Mouse (Mus musculus) right cerebral cortex, adult 18-20 months (tissue): Measurements from ENCODE around the gene Grik4.

ENCODE experiments used
- DNase-seq: peaks from one replicate; pipeline ENCODE4 v3.0.0; 2022; ENCODE audit warnings: mixed read lengths

The Grik4 gene

DNA sequence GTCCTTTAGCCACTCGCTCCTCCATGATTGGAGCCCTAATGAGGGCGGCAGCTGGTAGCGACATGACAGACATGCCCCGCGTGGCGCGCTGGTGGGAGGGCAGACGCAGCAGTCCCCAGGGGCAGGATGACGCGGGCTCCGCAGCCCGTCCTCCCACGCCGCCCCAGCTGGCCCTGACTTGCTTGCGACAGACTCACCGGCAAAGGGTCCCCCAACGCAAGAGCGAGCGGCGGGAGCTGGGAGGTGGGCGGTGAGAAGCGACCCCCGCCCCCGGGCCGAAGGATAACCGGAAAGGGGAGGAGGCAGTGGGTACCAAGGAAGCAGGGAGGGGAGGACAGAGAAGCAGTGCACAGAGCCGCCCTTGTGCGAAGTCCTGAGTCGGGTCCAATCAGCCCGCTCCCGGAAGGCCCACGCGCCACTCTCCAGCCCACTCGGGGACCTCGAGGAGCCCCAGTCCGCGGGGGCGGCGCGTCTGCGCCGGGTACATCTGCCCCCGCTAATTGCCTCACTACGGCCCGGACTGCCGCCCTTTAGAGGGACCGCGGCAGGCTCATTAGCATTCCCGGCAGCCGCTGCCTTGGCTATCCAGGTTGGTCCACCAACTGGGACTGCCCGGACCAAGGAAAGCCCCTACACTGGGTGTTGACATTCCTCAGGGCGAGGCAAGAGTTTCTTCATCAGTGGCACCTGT is 46.8 kb downstream of the Grik4 start:
- DNase-seq, result peak; percentile 77

GRCm38 (mm10) chr9:42896421-42897210 is 47.7 kb downstream of the Grik4 start:
- DNase-seq, result no peak

- no peak for DNase-seq
These were observed 51.5 kb downstream of the Grik4 start for GRCm38 (mm10) chr9:42892765-42893164.

GRCm38 (mm10) chr9:42887930-42888329 is 56.4 kb downstream of the Grik4 start:
- peak; percentile 31 for DNase-seq

- no peak for DNase-seq
These were observed 58.1 kb downstream of the Grik4 start for GRCm38 (mm10) chr9:42886112-42886766.

GRCm38 (mm10) chr9:42885566-42885965 is 58.7 kb downstream of the Grik4 start:
- no peak for DNase-seq

GRCm38 (mm10) chr9:42885123-42885522 is 59.2 kb downstream of the Grik4 start:
- DNase-seq, result no peak

- no peak for DNase-seq
These were observed 61.1 kb downstream of the Grik4 start for GRCm38 (mm10) chr9:42883006-42883759.

DNA sequence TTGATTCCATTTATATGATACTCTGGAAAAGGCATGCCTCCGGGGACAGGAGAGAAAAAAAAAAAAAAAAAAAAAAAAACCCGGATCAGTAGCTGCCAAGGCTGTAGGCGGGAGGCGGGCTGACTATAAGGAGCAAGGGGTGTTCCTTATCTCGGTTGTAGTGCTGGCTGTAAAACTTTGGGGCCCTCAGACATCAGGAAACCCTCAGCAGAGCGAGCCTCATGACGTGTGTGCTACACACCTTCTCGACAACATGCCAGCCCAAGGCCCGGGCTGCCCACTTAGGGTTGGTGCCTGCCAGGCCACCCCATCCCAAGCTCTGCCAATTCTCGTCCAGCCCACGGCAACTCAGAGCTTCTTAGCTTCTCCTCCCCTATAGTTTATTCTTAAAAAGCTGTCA is 62.0 kb downstream of the Grik4 start:
- peak; percentile 32 for DNase-seq

DNA sequence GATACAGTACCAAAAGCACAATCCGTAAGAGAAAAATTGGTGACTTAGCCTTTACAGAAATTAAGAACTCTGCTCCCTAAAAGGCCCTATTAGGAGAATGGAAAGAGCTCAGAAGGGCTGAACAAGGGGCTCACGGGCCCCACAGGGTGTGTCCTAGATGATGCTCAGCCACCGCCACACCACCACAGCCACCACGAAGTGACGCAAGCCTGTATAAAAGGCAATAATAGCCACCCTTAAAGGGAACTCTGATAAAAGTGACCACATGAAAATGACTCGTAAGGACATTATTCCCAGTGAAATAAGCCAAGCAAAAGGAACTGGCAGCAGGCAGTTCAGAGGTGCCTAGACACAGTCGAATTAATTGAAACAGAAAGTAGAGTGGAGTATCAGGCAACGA is 63.3 kb downstream of the Grik4 start:
- no peak for DNase-seq

DNA sequence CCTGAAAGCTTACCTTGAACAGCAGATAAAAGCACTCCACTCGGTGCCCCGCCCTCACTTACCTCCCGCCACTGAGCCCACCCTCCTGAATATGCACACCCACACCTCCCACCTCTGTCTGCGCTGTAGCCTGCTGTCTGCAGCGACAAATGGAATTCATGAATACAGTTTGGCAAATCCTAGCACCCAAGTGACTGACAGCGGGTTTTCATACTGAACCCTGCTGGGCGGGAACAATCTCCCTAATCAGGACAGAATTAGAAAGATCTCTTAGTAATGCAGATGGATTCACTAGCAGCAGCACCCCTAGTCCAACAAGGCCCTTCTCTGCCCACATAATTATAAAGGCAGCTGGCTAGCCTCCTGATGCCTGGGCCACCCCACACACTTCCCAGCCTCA is 65.9 kb downstream of the Grik4 start:
- no peak for DNase-seq

DNA sequence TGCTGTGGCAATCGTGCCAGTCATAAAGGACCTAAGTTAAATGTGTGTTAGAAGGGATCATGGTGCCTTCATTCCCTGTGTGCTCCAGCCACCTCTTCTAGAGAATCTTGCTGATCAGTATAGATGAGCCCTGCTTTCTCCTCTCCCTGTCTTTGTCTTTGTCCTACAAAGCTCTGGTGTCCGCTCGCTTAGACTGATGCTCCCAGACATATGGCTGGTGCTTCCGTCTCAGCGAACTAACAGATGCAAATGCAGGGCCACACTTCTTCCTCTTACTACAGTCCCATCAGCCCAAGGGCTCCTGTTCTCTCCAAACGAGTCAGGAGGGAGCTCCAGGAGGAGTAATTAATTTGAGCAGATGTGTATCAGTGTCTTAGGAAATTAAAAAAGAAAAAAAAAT is 71.4 kb downstream of the Grik4 start:
- DNase-seq, result no peak

- DNase-seq, result peak; percentile 39
These were observed 72.6 kb downstream of the Grik4 start for GRCm38 (mm10) chr9:42871681-42872080.

- DNase-seq, result no peak
These were observed 74.0 kb downstream of the Grik4 start for GRCm38 (mm10) chr9:42870257-42870656.

DNA sequence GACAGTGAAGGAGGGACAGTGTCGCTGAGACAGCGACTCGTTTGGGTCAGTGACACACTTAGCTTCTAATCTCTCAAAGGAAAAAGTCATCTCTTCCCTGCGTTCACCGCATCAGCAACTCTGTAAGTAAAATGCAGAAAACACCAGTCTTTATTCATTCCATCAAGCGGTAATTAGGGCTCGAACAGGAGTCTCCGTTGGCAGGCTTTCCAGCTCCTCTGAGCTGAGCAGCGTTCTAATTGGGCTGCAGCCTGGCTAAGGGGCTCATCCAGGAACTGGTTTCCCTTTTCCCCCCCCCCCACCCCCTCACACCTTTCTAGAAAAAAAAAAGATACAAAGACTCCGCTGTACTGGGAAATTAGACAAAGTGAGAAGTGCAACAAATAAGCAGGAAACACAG is 75.8 kb downstream of the Grik4 start:
- DNase-seq, result no peak

- DNase-seq, result no peak
These were observed 77.6 kb downstream of the Grik4 start for GRCm38 (mm10) chr9:42866650-42867049.

GRCm38 (mm10) chr9:42865036-42865829 is 79.1 kb downstream of the Grik4 start:
- peak; percentile 15 for DNase-seq

DNA sequence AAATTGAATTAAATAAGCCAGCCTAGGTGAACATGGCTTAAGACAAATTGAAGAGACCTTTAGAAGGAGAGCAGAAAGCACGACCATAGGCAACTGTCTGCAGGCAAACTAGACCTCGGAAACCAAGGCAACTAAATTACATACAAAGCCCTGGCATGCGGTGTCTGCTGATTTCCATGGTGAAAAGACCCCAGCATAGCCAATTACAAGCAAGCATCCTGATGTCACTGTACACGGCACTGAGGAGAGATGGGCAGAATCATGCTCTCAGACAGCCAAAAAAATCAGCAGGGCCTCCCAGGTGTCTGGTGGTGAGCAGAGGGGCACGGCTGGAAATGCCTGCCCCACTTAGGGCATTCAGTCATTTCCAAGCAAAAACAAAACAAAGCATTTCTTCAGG is 80.9 kb downstream of the Grik4 start:
- DNase-seq, result no peak

GRCm38 (mm10) chr9:42861711-42862110 is 82.6 kb downstream of the Grik4 start:
- DNase-seq, result no peak

- no peak for DNase-seq
These were observed 83.1 kb downstream of the Grik4 start for GRCm38 (mm10) chr9:42861238-42861637.

- no peak for DNase-seq
These were observed 84.1 kb downstream of the Grik4 start for GRCm38 (mm10) chr9:42859959-42860794.
